ENCODE assay signal across 21 mouse cellular contexts in genomic region chr5:8686071-8686470, GRCm38 (mm10). TPM values are rescaled to one million over a fixed set of nuclear protein-coding genes. Genes with fewer than 3 reads are reported as not detected.
DNase-seq lines count a peak whose midpoint lies in the region; ATAC-seq and TF ChIP-seq lines count a peak whose summit lies in the region.
"Had no signal": no experiment of that assay in that cellular context is flagged by ENCODE, and none has a peak within 500 bp of the region (broad histone marks: within the 10 kb centered on the region; RNA-seq: fewer than 3 reads in every experiment).

No protein-coding gene starts in this region.

- no peaks in the 10 kb centered on the region for H3K36me3 ChIP-seq in kidney, embryonic 16.5 days (ENCODE audit: insufficient read depth, low read length)
- no peaks in the 10 kb centered on the region for H3K36me3 ChIP-seq in liver, adult 2 months (ENCODE audit: control insufficient read depth, insufficient read depth, low read length)
- no peaks in the 10 kb centered on the region for H3K36me3 ChIP-seq in liver, embryonic 12.5 days
- H3K36me3 ChIP-seq in lung, postnatal 0 days (ENCODE audit: insufficient read depth, low read length): no peaks in the 10 kb centered on the region
- H3K36me3 ChIP-seq: embryonic facial prominence, embryonic 15.5 days; forebrain, embryonic 15.5 days; heart, embryonic 10.5 days; hindbrain, embryonic 13.5 days had no signal

- H3K4me1 ChIP-seq in kidney, embryonic 16.5 days (ENCODE audit: insufficient read depth, low read length): no peaks in the 10 kb centered on the region
- H3K4me1 ChIP-seq in liver, adult 2 months (ENCODE audit: control insufficient read depth, insufficient read depth, low read length): peaks cover 6% of the 10 kb centered on the region; the same call in 1 of the 2 replicates
- H3K4me1 ChIP-seq in liver, embryonic 12.5 days: no peaks in the 10 kb centered on the region
- no peaks in the 10 kb centered on the region for H3K4me1 ChIP-seq in lung, postnatal 0 days (ENCODE audit: insufficient read depth, low read depth, low read length)
- H3K4me1 ChIP-seq: embryonic facial prominence, embryonic 15.5 days; forebrain, embryonic 15.5 days; heart, embryonic 10.5 days; hindbrain, embryonic 13.5 days had no signal

- TF ChIP-seq POLR2A in liver, adult 2 months (IDR thresholded peaks at IDR 0.05; ENCODE audit: extremely low read depth, insufficient read depth, low read length): no peak

- no peak overlapping the region for H3K27ac ChIP-seq in kidney, embryonic 16.5 days (ENCODE audit: low read length)
- no peak overlapping the region for H3K27ac ChIP-seq in liver, adult 2 months (replicated peaks; ENCODE audit: insufficient read depth, low read depth, low read length)
- H3K27ac ChIP-seq in liver, embryonic 12.5 days: no peak overlapping the region
- no peak overlapping the region for H3K27ac ChIP-seq in lung, postnatal 0 days (ENCODE audit: low read length)
- H3K27ac ChIP-seq: embryonic facial prominence, embryonic 15.5 days; forebrain, embryonic 15.5 days; heart, embryonic 10.5 days; hindbrain, embryonic 13.5 days; hindbrain, postnatal 0 days had no signal

- no peaks in the 10 kb centered on the region for H3K79me2 ChIP-seq in liver, adult 2 months (ENCODE audit: control insufficient read depth, insufficient read depth, low read length)

- no peak overlapping the region for H3K4me2 ChIP-seq in kidney, embryonic 16.5 days (replicated peaks; ENCODE audit: low read depth, low read length)
- H3K4me2 ChIP-seq in liver, embryonic 12.5 days: no peak overlapping the region
- H3K4me2 ChIP-seq in lung, postnatal 0 days (replicated peaks; ENCODE audit: low read depth, low read length): no peak overlapping the region
- H3K4me2 ChIP-seq: embryonic facial prominence, embryonic 15.5 days; forebrain, embryonic 15.5 days; hindbrain, embryonic 13.5 days had no signal

- no peak for TF ChIP-seq CTCF in liver, adult 2 months (IDR thresholded peaks at IDR 0.05; ENCODE audit: low read depth, low read length)
- no peak for TF ChIP-seq CTCF in lung, postnatal 0 days (IDR thresholded peaks at IDR 0.05)

- no peak for ATAC-seq in kidney, embryonic 16.5 days (ENCODE audit: low FRiP score, low TSS enrichment)
- ATAC-seq in liver, embryonic 12.5 days: no peak
- no peak for ATAC-seq in lung, postnatal 0 days
- ATAC-seq: forebrain, embryonic 15.5 days; hindbrain, postnatal 0 days had no signal

- H3K27me3 ChIP-seq in kidney, embryonic 16.5 days (ENCODE audit: insufficient read depth, low read length): no peaks in the 10 kb centered on the region
- H3K27me3 ChIP-seq in liver, adult 2 months (ENCODE audit: control insufficient read depth, insufficient read depth, low read length): no peaks in the 10 kb centered on the region
- H3K27me3 ChIP-seq in liver, embryonic 12.5 days (replicated peaks): no peaks in the 10 kb centered on the region
- no peaks in the 10 kb centered on the region for H3K27me3 ChIP-seq in lung, postnatal 0 days (replicated peaks; ENCODE audit: insufficient read depth, low read length)
- H3K27me3 ChIP-seq: embryonic facial prominence, embryonic 15.5 days; forebrain, embryonic 15.5 days; hindbrain, embryonic 13.5 days had no signal

- no peaks in the 10 kb centered on the region for H3K9me3 ChIP-seq in kidney, embryonic 16.5 days (ENCODE audit: low read length)
- H3K9me3 ChIP-seq in liver, embryonic 12.5 days (replicated peaks): no peaks in the 10 kb centered on the region
- no peaks in the 10 kb centered on the region for H3K9me3 ChIP-seq in lung, postnatal 0 days (ENCODE audit: low read length)
- H3K9me3 ChIP-seq: embryonic facial prominence, embryonic 15.5 days; forebrain, embryonic 15.5 days; heart, embryonic 10.5 days; hindbrain, embryonic 13.5 days had no signal

- DNase-seq in kidney, adult 18-20 months: peak; percentile 21
- DNase-seq in liver, adult 2 months (ENCODE audit: extremely low read depth, low read depth, low spot score): peak; percentile 90
- peak; percentile 28 for DNase-seq in kidney, postnatal 14 days
- no peak for DNase-seq in thymus, adult 18-20 months
- no peak for DNase-seq in lung, postnatal 0 days (ENCODE audit: low spot score)
- DNase-seq: adrenal gland, postnatal 10 days; cerebellum, adult 11 months; cerebellum, adult 9-11 months; embryo, embryonic 11 days; gastrocnemius, postnatal 10 days; heart, adult 18-20 months; heart, postnatal 10 days; heart, postnatal 4 days had no signal

- no peak overlapping the region for H3K9ac ChIP-seq in kidney, embryonic 16.5 days (replicated peaks; ENCODE audit: low read length)
- H3K9ac ChIP-seq in liver, adult 2 months (ENCODE audit: low read depth, low read length): no peak overlapping the region
- H3K9ac ChIP-seq in liver, embryonic 12.5 days: no peak overlapping the region
- no peak overlapping the region for H3K9ac ChIP-seq in lung, postnatal 0 days (replicated peaks; ENCODE audit: low read depth)
- H3K9ac ChIP-seq: embryonic facial prominence, embryonic 15.5 days; forebrain, embryonic 15.5 days; hindbrain, embryonic 13.5 days had no signal

- no peak for TF ChIP-seq EP300 in lung, postnatal 0 days (IDR thresholded peaks at IDR 0.05)

- 67% methylated on average over 2 of the region's 2 CpGs for WGBS in kidney, embryonic 16.5 days
- 15% methylated on average over 2 of the region's 2 CpGs for WGBS in liver, adult 2 months
- 53% methylated on average over 2 of the region's 2 CpGs for WGBS in liver, embryonic 12.5 days (ENCODE audit: insufficient replicate concordance)
- WGBS in lung, postnatal 0 days: 69% methylated on average over 2 of the region's 2 CpGs

- no peak overlapping the region for H3K4me3 ChIP-seq in kidney, embryonic 16.5 days (ENCODE audit: low read length)
- no peak overlapping the region for H3K4me3 ChIP-seq in liver, adult 2 months (ENCODE audit: insufficient read depth, low read depth, low read length)
- H3K4me3 ChIP-seq in liver, embryonic 12.5 days: no peak overlapping the region
- H3K4me3 ChIP-seq in lung, postnatal 0 days (ENCODE audit: low read depth, low read length): no peak overlapping the region
- H3K4me3 ChIP-seq: embryonic facial prominence, embryonic 15.5 days; erythroblast, embryonic 14.5 days; forebrain, embryonic 15.5 days; heart, embryonic 10.5 days; hindbrain, embryonic 13.5 days had no signal

RNA-seq across cellular contexts. Expression of gene Abcb1a, which starts 26.2 kb away (rescaled TPM):
- 0.27 and 0.37 TPM in 2 replicates for polyA plus RNA-seq in kidney, embryonic 16.5 days (2015; fragmentation: Nextera tagmentation; extraction: Ambion mirVana)
- 8.9 and 12.5 TPM in 2 replicates for total RNA-seq in liver, adult 2 months (2014; rRNA removed)
- polyA plus RNA-seq in liver, adult 2 months (2012; rRNA removed): 2.1 and 2.2 TPM in 2 replicates
- 0.26 and 0.27 TPM in 2 replicates for polyA plus RNA-seq in liver, embryonic 12.5 days (2016; fragmentation: Nextera tagmentation; extraction: Ambion mirVana)
- 3.7 and 4.7 TPM in 2 replicates for polyA plus RNA-seq in lung, postnatal 0 days (2015; fragmentation: Nextera tagmentation; extraction: Ambion mirVana)
- polyA plus RNA-seq: erythroblast, embryonic 14.5 days had no signal

Comparison
In these comparisons a context has a peak if more than half of its experiments do, and no peak if none do; other contexts are left out.
1. DNase-seq: peak in kidney, adult 18-20 months (single experiment), liver, adult 2 months (single experiment) and kidney, postnatal 14 days (single experiment); none in thymus, adult 18-20 months (0 of 2) and lung, postnatal 0 days (single experiment).